Mouse (Mus musculus): ENCODE measurements around the gene Dhrs7. TPM values are rescaled to one million over a fixed set of nuclear protein-coding genes. Genes with fewer than 3 reads are reported as not detected.
"Not testable (repeated sequence)": the region's sequence is repeated elsewhere in the genome, so short reads cannot be mapped to it uniquely, and the experiment has no call there.

The Dhrs7 gene
- 15.1 and 16.6 TPM in 2 replicates for polyA plus RNA-seq (2015; fragmentation: Nextera tagmentation; extraction: Ambion mirVana)

DNA sequence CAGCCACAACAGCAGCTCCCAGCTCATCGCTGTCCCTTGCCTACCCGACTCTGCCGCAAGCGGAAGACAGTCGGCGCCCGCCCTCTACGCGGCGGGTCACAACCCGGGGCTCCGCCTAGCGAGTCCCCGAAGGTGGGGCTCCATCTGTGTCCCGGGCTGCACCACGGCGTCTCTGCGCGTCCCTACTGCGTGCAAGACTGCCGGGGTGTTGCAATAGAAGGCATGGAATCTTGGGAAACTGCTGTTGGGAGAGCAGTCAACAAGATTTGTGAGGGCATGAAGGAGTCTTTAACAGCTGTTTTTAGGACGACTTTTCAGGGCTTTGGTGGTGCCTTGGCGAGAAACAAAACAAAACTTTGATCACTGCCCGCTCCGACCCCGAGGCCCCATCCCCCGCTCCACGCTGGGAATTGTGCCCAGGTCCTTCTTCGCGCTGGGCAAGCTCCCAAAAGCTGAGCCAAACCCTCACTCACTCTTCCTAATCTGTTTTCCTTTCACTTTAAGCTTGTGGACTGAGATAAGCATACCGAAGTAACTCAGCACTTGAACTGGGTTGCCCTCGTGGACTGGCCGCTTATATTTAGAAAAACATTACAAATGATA, at the start of gene Dhrs7:
Dhrs7 (minus strand) TSS at position 175 of the 603 bp plus-strand sequence.
- Histone ChIP-seq H3K36me3 (replicated peaks) (no peaks in the 10 kb centered on the region), H3K4me1 (peaks cover 12% of the 10 kb centered on the region), H3K9ac (peak within 1 kb of the TSS; percentile 73), H3K27ac (peak within 1 kb of the TSS; percentile 58), H3K27me3 (replicated peaks) (no peaks in the 10 kb centered on the region), H3K4me2 (peak within 1 kb of the TSS; percentile 92), H3K4me3 (peak within 1 kb of the TSS; percentile 70), H3K9me3 (no peaks in the 10 kb centered on the region)
- WGBS, result 2% methylated on average over 33 of the region's 33 CpGs
- peak; percentile 94 for ATAC-seq (replicated peaks)

DNA sequence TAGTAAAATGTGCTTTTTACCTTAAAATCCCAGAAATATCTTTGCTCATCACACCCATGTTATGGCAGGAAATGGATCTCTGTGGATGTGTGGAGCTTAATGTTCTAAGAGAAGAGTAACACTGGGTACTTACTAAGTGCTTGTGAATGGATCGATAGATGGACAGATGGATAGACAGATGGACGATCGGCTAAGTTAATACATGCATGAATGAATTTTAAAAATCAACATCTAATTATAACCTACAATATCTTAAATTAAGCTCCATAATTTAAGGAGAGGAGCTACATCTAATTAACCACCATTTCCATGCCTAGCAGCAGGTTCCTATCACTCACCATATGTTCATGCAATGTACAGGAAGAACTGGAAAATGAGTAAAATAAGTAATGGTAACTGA, 45.3 kb upstream of the Dhrs7 start:
- 87% methylated on average over 3 of the region's 3 CpGs for WGBS
- Histone ChIP-seq H3K4me2 (no peak overlapping the region), H3K36me3 (replicated peaks) (no peaks in the 10 kb centered on the region), H3K9me3 (no peaks in the 10 kb centered on the region), H3K4me1 (no peaks in the 10 kb centered on the region), H3K27ac (no peak overlapping the region), H3K27me3 (replicated peaks) (no peaks in the 10 kb centered on the region), H3K4me3 (no peak overlapping the region), H3K9ac (no peak overlapping the region)
- no peak for ATAC-seq (replicated peaks)

GRCm38 (mm10) chr12:72704068-72704467, 39.4 kb upstream of the Dhrs7 start:
- Histone ChIP-seq H3K4me1 (no peaks in the 10 kb centered on the region), H3K9me3 (no peaks in the 10 kb centered on the region), H3K4me3 (no peak overlapping the region), H3K27ac (no peak overlapping the region), H3K9ac (no peak overlapping the region), H3K4me2 (no peak overlapping the region), H3K36me3 (replicated peaks) (no peaks in the 10 kb centered on the region), H3K27me3 (replicated peaks) (no peaks in the 10 kb centered on the region)
- no peak for ATAC-seq (replicated peaks)
- WGBS, result 95% methylated on average over 4 of the region's 4 CpGs

DNA sequence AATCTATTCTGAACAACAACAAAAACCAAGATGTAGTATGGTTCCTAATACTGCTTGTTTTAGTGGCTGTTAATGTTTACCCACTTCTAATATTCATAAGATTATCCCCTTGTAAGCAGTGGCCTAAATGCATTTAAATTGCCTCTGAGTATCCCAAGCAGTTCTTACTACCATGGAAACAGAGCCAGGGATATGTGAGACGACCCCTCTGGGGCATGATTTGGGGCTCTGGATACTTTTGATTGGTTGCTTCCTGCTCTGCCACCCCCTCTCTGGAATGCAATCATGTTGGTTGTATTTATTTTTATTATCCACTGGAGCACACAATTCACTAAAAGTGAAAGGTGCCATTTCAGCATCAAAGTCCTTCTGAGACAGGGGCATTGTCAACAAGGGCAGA, 35.3 kb upstream of the Dhrs7 start:
- Histone ChIP-seq H3K36me3 (replicated peaks) (no peaks in the 10 kb centered on the region), H3K9me3 (no peaks in the 10 kb centered on the region), H3K4me3 (no peak overlapping the region), H3K27ac (no peak overlapping the region), H3K4me1 (no peaks in the 10 kb centered on the region), H3K9ac (no peak overlapping the region), H3K4me2 (no peak overlapping the region), H3K27me3 (replicated peaks) (no peaks in the 10 kb centered on the region)
- ATAC-seq (replicated peaks), result 0 out of 2 replicates have a peak, but pooled peaks have one; percentile 70
- WGBS, result 13% methylated on average over 1 of the region's 1 CpGs

GRCm38 (mm10) chr12:72694901-72695463, 30.3 kb upstream of the Dhrs7 start:
- Histone ChIP-seq H3K4me2 (no peak overlapping the region), H3K4me1 (no peaks in the 10 kb centered on the region), H3K9me3 (no peaks in the 10 kb centered on the region), H3K4me3 (no peak overlapping the region), H3K27me3 (replicated peaks) (no peaks in the 10 kb centered on the region), H3K27ac (no peak overlapping the region), H3K9ac (no peak overlapping the region), H3K36me3 (replicated peaks) (no peaks in the 10 kb centered on the region)
- no peak for ATAC-seq (replicated peaks)
- WGBS, result 50% methylated on average over 9 of the region's 9 CpGs

DNA sequence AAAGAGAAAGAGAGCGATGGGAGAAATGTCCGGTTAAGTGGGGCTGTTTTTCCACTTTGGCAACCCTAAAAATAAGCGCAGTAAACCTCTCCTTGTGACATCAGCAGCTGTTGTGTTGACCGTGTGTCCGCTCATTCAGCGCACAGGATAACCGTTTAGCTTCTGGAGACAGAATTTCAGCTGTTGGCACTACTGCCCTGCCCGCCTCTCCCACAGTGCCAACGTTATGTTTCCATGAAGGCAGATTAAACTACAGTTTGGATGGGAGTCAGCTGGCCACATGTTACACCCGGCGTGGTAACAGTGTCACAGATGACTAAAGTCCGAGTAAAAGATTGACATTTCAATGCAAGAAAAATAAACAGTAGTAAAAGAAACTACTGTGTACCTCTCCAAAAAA, 29.7 kb upstream of the Dhrs7 start:
- no peak overlapping the region for H3K27ac ChIP-seq
- H3K4me1 ChIP-seq, result no peaks in the 10 kb centered on the region
- no peak for ATAC-seq (replicated peaks)
- H3K9ac ChIP-seq, result no peak overlapping the region
- H3K4me2 ChIP-seq, result no peak overlapping the region
- no peaks in the 10 kb centered on the region for H3K27me3 ChIP-seq (replicated peaks)
- no peaks in the 10 kb centered on the region for H3K9me3 ChIP-seq
- H3K36me3 ChIP-seq (replicated peaks), result no peaks in the 10 kb centered on the region
- WGBS, result 84% methylated on average over 12 of the region's 12 CpGs
- H3K4me3 ChIP-seq, result no peak overlapping the region

- no peak for ATAC-seq (replicated peaks)
- no peak overlapping the region for H3K9ac ChIP-seq
- WGBS, result 49% methylated on average over 6 of the region's 6 CpGs
- H3K4me1 ChIP-seq, result no peaks in the 10 kb centered on the region
- no peak overlapping the region for H3K4me2 ChIP-seq
- H3K27ac ChIP-seq, result no peak overlapping the region
- H3K4me3 ChIP-seq, result no peak overlapping the region
- H3K27me3 ChIP-seq (replicated peaks), result no peaks in the 10 kb centered on the region
- H3K9me3 ChIP-seq, result no peaks in the 10 kb centered on the region
- no peaks in the 10 kb centered on the region for H3K36me3 ChIP-seq (replicated peaks)
Observed at GRCm38 (mm10) chr12:72693895-72694294, 29.2 kb upstream of the Dhrs7 start.

GRCm38 (mm10) chr12:72688281-72688680, 23.6 kb upstream of the Dhrs7 start:
- not testable (repeated sequence) for H3K9me3 ChIP-seq; H3K4me1 ChIP-seq; H3K9ac ChIP-seq; H3K27me3 ChIP-seq (replicated peaks); H3K4me2 ChIP-seq; ATAC-seq (replicated peaks); H3K27ac ChIP-seq; H3K36me3 ChIP-seq (replicated peaks); H3K4me3 ChIP-seq
- 14% methylated on average over 2 of the region's 2 CpGs for WGBS

DNA sequence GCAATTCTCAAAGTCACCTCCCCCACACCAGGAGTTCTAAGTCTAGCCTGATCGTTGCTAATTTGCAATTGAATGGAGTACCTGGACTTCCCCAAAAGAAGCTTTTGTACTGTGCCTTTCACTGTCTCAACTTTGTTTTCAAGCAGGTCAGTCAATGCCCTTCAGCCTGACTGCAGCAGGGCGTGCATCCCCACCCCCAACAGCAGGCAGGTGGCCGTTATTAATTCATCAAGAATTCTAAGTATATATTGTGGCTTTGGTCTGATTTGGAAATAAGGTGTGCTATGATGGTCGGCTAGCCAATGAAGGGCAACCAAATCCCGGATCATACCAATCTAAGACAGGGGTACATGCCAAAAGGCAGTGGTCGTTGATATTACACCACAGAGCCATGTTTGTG, 23.0 kb upstream of the Dhrs7 start:
- H3K27ac ChIP-seq; H3K4me3 ChIP-seq; H3K4me2 ChIP-seq; H3K9me3 ChIP-seq; H3K9ac ChIP-seq; H3K27me3 ChIP-seq (replicated peaks); H3K4me1 ChIP-seq; H3K36me3 ChIP-seq (replicated peaks); ATAC-seq (replicated peaks): not testable (repeated sequence)
- 9% methylated on average over 6 of the region's 6 CpGs for WGBS

- not testable (repeated sequence) for H3K4me3 ChIP-seq; H3K27me3 ChIP-seq (replicated peaks); H3K9me3 ChIP-seq; ATAC-seq (replicated peaks); H3K9ac ChIP-seq; H3K4me2 ChIP-seq; H3K4me1 ChIP-seq; H3K36me3 ChIP-seq (replicated peaks); H3K27ac ChIP-seq
- WGBS, result 81% methylated on average over 4 of the region's 4 CpGs
Observed at GRCm38 (mm10) chr12:72686566-72686965, 21.9 kb upstream of the Dhrs7 start.

GRCm38 (mm10) chr12:72683612-72684011, 18.9 kb upstream of the Dhrs7 start:
- Histone ChIP-seq H3K9ac (no peak overlapping the region), H3K27ac (no peak overlapping the region), H3K4me2 (no peak overlapping the region), H3K36me3 (replicated peaks) (no peaks in the 10 kb centered on the region), H3K9me3 (no peaks in the 10 kb centered on the region), H3K4me1 (no peaks in the 10 kb centered on the region), H3K27me3 (replicated peaks) (no peaks in the 10 kb centered on the region), H3K4me3 (no peak overlapping the region)
- WGBS, result 100% methylated on average over 3 of the region's 3 CpGs
- no peak for ATAC-seq (replicated peaks)

- 50% methylated on average over 8 of the region's 8 CpGs for WGBS
Observed at GRCm38 (mm10) chr12:72682511-72683282, 18.0 kb upstream of the Dhrs7 start.

DNA sequence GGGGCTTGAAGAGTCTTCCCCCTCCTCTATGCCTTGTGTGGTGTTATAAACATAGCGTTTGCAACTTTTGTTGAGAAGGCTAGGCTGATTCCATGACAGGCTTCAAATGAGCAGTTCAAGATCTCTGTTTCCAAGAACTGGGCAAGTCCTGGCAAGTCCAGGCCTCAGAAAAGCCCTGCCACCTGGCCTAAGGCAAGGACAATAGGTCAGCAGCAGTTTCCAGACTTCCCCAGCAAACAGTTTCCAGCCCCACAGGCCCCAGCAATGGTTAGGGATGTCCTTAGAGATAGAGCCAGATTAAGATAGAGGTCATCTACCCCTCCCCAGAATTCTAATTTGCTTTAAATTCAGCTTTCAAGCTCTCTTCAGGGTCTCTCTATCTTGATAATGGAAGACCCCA, 17.2 kb upstream of the Dhrs7 start:
- Histone ChIP-seq H3K9me3 (no peaks in the 10 kb centered on the region), H3K36me3 (replicated peaks) (no peaks in the 10 kb centered on the region), H3K4me2 (no peak overlapping the region), H3K27ac (no peak overlapping the region), H3K4me1 (no peaks in the 10 kb centered on the region), H3K27me3 (replicated peaks) (no peaks in the 10 kb centered on the region), H3K4me3 (no peak overlapping the region), H3K9ac (no peak overlapping the region)
- ATAC-seq (replicated peaks), result no peak
- 96% methylated on average over 1 of the region's 1 CpGs for WGBS

More at GRCm38 (mm10) chr12:72682511-72683282, 18.0 kb upstream of the Dhrs7 start:
- no peak overlapping the region for H3K9ac ChIP-seq
- H3K27me3 ChIP-seq (replicated peaks), result no peaks in the 10 kb centered on the region
- H3K27ac ChIP-seq, result no peak overlapping the region
- H3K4me3 ChIP-seq, result no peak overlapping the region
- no peaks in the 10 kb centered on the region for H3K36me3 ChIP-seq (replicated peaks)
- H3K4me1 ChIP-seq, result no peaks in the 10 kb centered on the region
- no peaks in the 10 kb centered on the region for H3K9me3 ChIP-seq
- H3K4me2 ChIP-seq, result no peak overlapping the region
- no peak for ATAC-seq (replicated peaks)

Measured in midbrain, embryonic 15.5 days (tissue).